Mouse (Mus musculus) myocyte (in vitro differentiated cells): ENCODE results near the gene Fam174b. TPM values are rescaled to one million over a fixed set of nuclear protein-coding genes. Genes with fewer than 3 reads are reported as not detected.

Experiments
- H3K27me3 ChIP-seq: one replicate; pipeline ENCODE4 v1.6.1; 2011; ENCODE audit not compliant: control insufficient read depth, insufficient read depth, insufficient read length
- H3K36me3 ChIP-seq: one replicate; pipeline ENCODE4 v1.6.1; 2011; ENCODE audit not compliant: control insufficient read depth, insufficient read depth
- H3K4me2 ChIP-seq: one replicate; pipeline ENCODE4 v1.6.1; 2011; ENCODE audit warnings: low read depth, control low read depth
- H3K4me3 ChIP-seq: one replicate; pipeline ENCODE4 v1.5.1; 2011; ENCODE audit warnings: mild to moderate bottlenecking, control low read depth, moderate library complexity
- H3K79me2 ChIP-seq: one replicate; pipeline ENCODE4 v1.6.1; 2011; ENCODE audit not compliant: control insufficient read depth, insufficient read depth
- H3ac ChIP-seq: one replicate; pipeline ENCODE4 v1.6.1; 2011; ENCODE audit not compliant: control insufficient read depth, insufficient read length
- CEBPB ChIP-seq: IDR thresholded peaks from 2 replicates; pipeline ENCODE4 v1.6.1; 2011; ENCODE audit warnings: mild to moderate bottlenecking, moderate library complexity; ENCODE audit not compliant: poor library complexity, insufficient read depth, severe bottlenecking
- E2F4 ChIP-seq: IDR thresholded peaks from one replicate; pipeline ENCODE4 v1.6.1; 2011; ENCODE audit warnings: mild to moderate bottlenecking, control low read depth, moderate library complexity; ENCODE audit not compliant: insufficient read depth
- MAX ChIP-seq: IDR thresholded peaks from one replicate; pipeline ENCODE4 v1.6.1; 2011; ENCODE audit warnings: low read depth, mild to moderate bottlenecking, control low read depth
- MYOD1 ChIP-seq, 3 experiments: IDR thresholded peaks; one replicate each; pipeline ENCODE4 v1.6.1; 2011; ENCODE audit warnings: control low read depth in 2 of 3, low read depth in 2 of 3, mild to moderate bottlenecking in 2 of 3, moderate library complexity in 1 of 3; ENCODE audit not compliant: insufficient read length in 2 of 3, control insufficient read depth in 1 of 3
- MYOG ChIP-seq, 3 experiments: IDR thresholded peaks; one replicate each; pipeline ENCODE4 v1.6.1; 2011; ENCODE audit warnings: control low read depth in 2 of 3, low read depth in 2 of 3, mild to moderate bottlenecking in 2 of 3; ENCODE audit not compliant: insufficient read length in 2 of 3, control insufficient read depth in 1 of 3, insufficient read depth in 1 of 3
- POLR2A ChIP-seq: IDR thresholded peaks from one replicate; pipeline ENCODE4 v1.6.1; 2011; ENCODE audit warnings: low read depth, mild to moderate bottlenecking, control low read depth, moderate library complexity; ENCODE audit not compliant: insufficient read length
- POLR2AphosphoS2 ChIP-seq: IDR thresholded peaks from one replicate; pipeline ENCODE4 v1.6.1; 2011; ENCODE audit warnings: low read depth, control low read depth; ENCODE audit not compliant: insufficient read length
- REST ChIP-seq: IDR thresholded peaks from one replicate; pipeline ENCODE4 v1.6.1; 2011; ENCODE audit warnings: mild to moderate bottlenecking, control low read depth, moderate library complexity; ENCODE audit not compliant: insufficient read depth, insufficient read length
- SRF ChIP-seq: IDR thresholded peaks from one replicate; pipeline ENCODE4 v1.6.1; 2011; ENCODE audit warnings: low read depth; ENCODE audit not compliant: control insufficient read depth, insufficient read length
- TCF12 ChIP-seq: IDR thresholded peaks from one replicate; pipeline ENCODE4 v1.6.1; 2011; ENCODE audit warnings: mild to moderate bottlenecking, control low read depth; ENCODE audit not compliant: poor library complexity, insufficient read depth, severe bottlenecking
- TCF3 ChIP-seq: IDR thresholded peaks from one replicate; pipeline ENCODE4 v1.6.1; 2011; ENCODE audit warnings: low read depth, control low read depth; ENCODE audit not compliant: insufficient read length
- USF1 ChIP-seq: IDR thresholded peaks from one replicate; pipeline ENCODE4 v1.6.1; 2011; ENCODE audit warnings: low read depth, mild to moderate bottlenecking, control low read depth, moderate library complexity
- polyA plus RNA-seq: library from polyadenylated mRNA; unstranded; fragments of >200 nt; fragmentation: generic; extraction: Trizol; gene quantifications from one replicate; pipeline ENCODE4 v1.2.1, GENCODE M21; 2012; ENCODE audit warnings: missing spikeins

Gene Fam174b
- polyA plus RNA-seq, 1 experiment = not detected

GRCm38 (mm10) chr7:73747531-73747930 is 7.4 kb downstream of the Fam174b start:
- Histone ChIP-seq H3K79me2 (no peaks in the 10 kb centered on the region), H3ac (no peak overlapping the region), H3K4me2 (no peak overlapping the region), H3K4me3 (no peak overlapping the region), H3K27me3 (peaks cover 7% of the 10 kb centered on the region), H3K36me3 (no peaks in the 10 kb centered on the region)
- TF ChIP-seq TCF12 (no peak), MYOG (IDR thresholded peaks at IDR 0.05; ENCODE audit: control insufficient read depth in 1 of 3, insufficient read depth in 1 of 3, insufficient read length in 2 of 3, low read depth in 2 of 3) (no peak), POLR2AphosphoS2 (no peak), E2F4 (no peak), TCF3 (no peak), REST (no peak)

GRCm38 (mm10) chr7:73748437-73749108 is 8.5 kb downstream of the Fam174b start:
- H3K36me3 ChIP-seq = no peaks in the 10 kb centered on the region
- TF ChIP-seq MYOD1 (IDR thresholded peaks at IDR 0.05; ENCODE audit: control insufficient read depth in 1 of 3, insufficient read length in 2 of 3, low read depth in 2 of 3) (no peak), TCF3 (no peak), TCF12 (no peak), E2F4 (no peak), MAX (no peak), REST (no peak), SRF (no peak), POLR2AphosphoS2 (no peak), CEBPB (no peak), POLR2A (no peak)
- H3K27me3 ChIP-seq = peaks cover 7% of the 10 kb centered on the region
- no peaks in the 10 kb centered on the region for H3K79me2 ChIP-seq
- no peak overlapping the region for H3ac ChIP-seq
- no peak overlapping the region for H3K4me3 ChIP-seq
- H3K4me2 ChIP-seq = no peak overlapping the region

- no peaks in the 10 kb centered on the region for H3K79me2 ChIP-seq
- H3ac ChIP-seq = no peak overlapping the region
- no peak overlapping the region for H3K4me2 ChIP-seq
- peaks cover 7% of the 10 kb centered on the region for H3K27me3 ChIP-seq
- TF ChIP-seq TCF12 (no peak), SRF (no peak), USF1 (no peak), TCF3 (no peak), E2F4 (no peak), POLR2A (no peak), REST (no peak), CEBPB (no peak), MAX (no peak), MYOD1 (IDR thresholded peaks at IDR 0.05; ENCODE audit: control insufficient read depth in 1 of 3, insufficient read length in 2 of 3, low read depth in 2 of 3) (no peak), POLR2AphosphoS2 (no peak), MYOG (IDR thresholded peaks at IDR 0.05; ENCODE audit: control insufficient read depth in 1 of 3, insufficient read depth in 1 of 3, insufficient read length in 2 of 3, low read depth in 2 of 3) (no peak)
- no peaks in the 10 kb centered on the region for H3K36me3 ChIP-seq
- no peak overlapping the region for H3K4me3 ChIP-seq
Measured at GRCm38 (mm10) chr7:73749339-73749738, 9.2 kb downstream of the Fam174b start.

GRCm38 (mm10) chr7:73749983-73750382 is 9.9 kb downstream of the Fam174b start:
- no peak overlapping the region for H3K4me3 ChIP-seq
- no peak overlapping the region for H3ac ChIP-seq
- H3K27me3 ChIP-seq = peaks cover 7% of the 10 kb centered on the region
- TF ChIP-seq REST = no peak
- no peak for TF ChIP-seq USF1
- no peak for TF ChIP-seq POLR2AphosphoS2
- TF ChIP-seq TCF12 = no peak
- no peak for TF ChIP-seq CEBPB
- TF ChIP-seq POLR2A = no peak
- no peak for TF ChIP-seq MYOD1 (IDR thresholded peaks at IDR 0.05; ENCODE audit: control insufficient read depth in 1 of 3, insufficient read length in 2 of 3, low read depth in 2 of 3)
- no peak for TF ChIP-seq SRF
- no peak for TF ChIP-seq MYOG (IDR thresholded peaks at IDR 0.05; ENCODE audit: control insufficient read depth in 1 of 3, insufficient read depth in 1 of 3, insufficient read length in 2 of 3, low read depth in 2 of 3)
- TF ChIP-seq E2F4 = no peak
- no peak for TF ChIP-seq TCF3
- TF ChIP-seq MAX = no peak
- no peaks in the 10 kb centered on the region for H3K79me2 ChIP-seq
- H3K36me3 ChIP-seq = no peaks in the 10 kb centered on the region
- no peak overlapping the region for H3K4me2 ChIP-seq
